Mouse (Mus musculus) cortical plate, adult 2 months (tissue): ENCODE data around the gene Tcf3.

Experiments
- CTCF ChIP-seq: fragments of 200-500 bp; IDR thresholded peaks from 2 replicates; pipeline ENCODE4 v1.5.1; 2011; ENCODE audit warnings: mild to moderate bottlenecking, control low read depth, low read length; ENCODE audit not compliant: insufficient read depth; ENCODE audit errors: extremely low read depth
- POLR2A ChIP-seq: fragments of 200-500 bp; IDR thresholded peaks from 2 replicates; pipeline ENCODE4 v1.6.1; 2011; ENCODE audit warnings: mild to moderate bottlenecking, low read length, control low read depth; ENCODE audit not compliant: insufficient read depth; ENCODE audit errors: extremely low read depth

DNA sequence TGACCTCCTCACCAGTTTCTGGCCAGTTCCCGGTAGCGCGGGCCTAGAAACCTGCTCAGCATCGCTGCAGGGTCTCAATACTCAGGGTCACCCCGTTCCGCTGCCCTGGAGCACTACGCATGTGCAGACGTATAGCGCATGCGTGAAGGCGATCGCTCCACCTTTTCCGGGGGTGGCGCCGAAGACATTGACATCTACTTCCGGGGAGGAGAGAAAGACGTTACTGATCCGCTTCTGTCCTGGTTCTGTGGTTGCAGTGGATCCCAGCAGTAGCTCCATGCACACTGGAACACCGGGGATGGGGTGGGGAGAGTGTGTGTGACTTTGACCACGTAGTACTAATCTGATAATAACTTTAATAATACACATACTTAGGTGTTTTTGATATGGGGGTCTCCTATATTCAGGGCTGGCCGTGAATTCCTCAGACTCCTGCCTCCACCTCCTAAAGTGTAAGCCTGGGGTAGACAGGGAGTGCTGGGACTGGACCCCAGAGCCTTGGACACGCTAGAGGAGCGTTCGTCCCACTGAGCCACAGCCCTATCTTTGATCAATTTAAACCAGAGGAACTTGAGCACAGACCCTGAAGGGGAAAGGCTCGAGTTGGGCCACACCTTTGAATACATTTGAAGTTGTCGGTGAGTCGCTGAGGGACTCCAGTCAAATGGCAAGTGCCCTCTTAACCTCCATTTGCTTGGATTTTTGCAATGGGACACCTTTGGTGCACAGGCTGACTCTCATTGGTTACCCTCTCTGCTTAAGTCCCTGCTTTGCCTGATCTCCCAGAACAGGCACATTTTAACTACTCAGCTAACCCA, 26.6 kb downstream of the Tcf3 start, which contains the start of gene Uqcr11:
- TF ChIP-seq CTCF (no peak), POLR2A (peak; percentile 99)
